Mouse (Mus musculus) v-Abl transformed pro-B cells (cell line): ENCODE data around the gene Tbc1d20.
"Not testable (repeated sequence)": the region's sequence is repeated elsewhere in the genome, so short reads cannot be mapped to it uniquely, and the experiment has no call there.

Experiments used
- in situ Hi-C, 2 experiments: fragments of 400-800 bp; cut with MboI; formaldehyde crosslinking; loops; one replicate each; pipeline ENCODE4 v1.15.1; 2025; ENCODE audit not compliant: unreplicated experiment in 2 of 2

Tbc1d20 gene

GRCm38 (mm10) chr2:152293727-152294475 lies at the start of gene Tbc1d20:
Tbc1d20 (plus strand) TSS chr2:152293828.
- in situ Hi-C loops = no loop called here

GRCm38 (mm10) chr2:152247213-152247612 lies 46.4 kb upstream of the Tbc1d20 start:
- in situ Hi-C loops = loop anchor here in 1 of 2 experiments (25.0 kb wide), 2 partner anchors 710 to 1385 kb away; partner anchors contain the start of gene Fkbp1a

GRCm38 (mm10) chr2:152250511-152250910 lies 43.1 kb upstream of the Tbc1d20 start:
- in situ Hi-C loops = no loop called here

- in situ Hi-C loops = no loop called here
Measured at GRCm38 (mm10) chr2:152259739-152260138, 33.9 kb upstream of the Tbc1d20 start.

- in situ Hi-C loops = loop anchor here in 1 of 2 experiments (10.0 kb wide), 1 partner anchor 91 kb away; no protein-coding TSS in a partner anchor
Measured at GRCm38 (mm10) chr2:152273639-152274038, 20.0 kb upstream of the Tbc1d20 start.

GRCm38 (mm10) chr2:152281407-152281806 lies 12.2 kb upstream of the Tbc1d20 start:
- in situ Hi-C loops = no loop called here

GRCm38 (mm10) chr2:152287560-152287959 lies 6.1 kb upstream of the Tbc1d20 start:
- in situ Hi-C loops = no loop called here

- in situ Hi-C loops = no loop called here
Measured at GRCm38 (mm10) chr2:152288046-152288445, 5.6 kb upstream of the Tbc1d20 start.

GRCm38 (mm10) chr2:152289623-152290022 lies 4.0 kb upstream of the Tbc1d20 start:
- in situ Hi-C loops = not testable (repeated sequence)

GRCm38 (mm10) chr2:152292475-152292874 lies 1.2 kb upstream of the Tbc1d20 start:
- in situ Hi-C loops = no loop called here

- in situ Hi-C loops = no loop called here
Measured at GRCm38 (mm10) chr2:152293179-152293726, 375 bp upstream of the Tbc1d20 start.

GRCm38 (mm10) chr2:152294541-152294940 lies 913 bp downstream of the Tbc1d20 start:
- in situ Hi-C loops = no loop called here

GRCm38 (mm10) chr2:152302862-152303261 lies 9.2 kb downstream of the Tbc1d20 start:
- in situ Hi-C loops = no loop called here

- in situ Hi-C loops = no loop called here
Measured at GRCm38 (mm10) chr2:152303781-152304180, 10.2 kb downstream of the Tbc1d20 start.

GRCm38 (mm10) chr2:152305480-152305879 lies 11.9 kb downstream of the Tbc1d20 start:
- in situ Hi-C loops = no loop called here

- in situ Hi-C loops = no loop called here
Measured at GRCm38 (mm10) chr2:152307186-152307585, 13.6 kb downstream of the Tbc1d20 start.

GRCm38 (mm10) chr2:152312996-152313395 lies 19.4 kb downstream of the Tbc1d20 start:
- in situ Hi-C loops = no loop called here

- in situ Hi-C loops = no loop called here
Measured at GRCm38 (mm10) chr2:152313926-152314325, 20.3 kb downstream of the Tbc1d20 start.

GRCm38 (mm10) chr2:152317054-152317453 lies 23.4 kb downstream of the Tbc1d20 start:
- in situ Hi-C loops = no loop called here

GRCm38 (mm10) chr2:152321558-152321957 lies 27.9 kb downstream of the Tbc1d20 start:
- in situ Hi-C loops = no loop called here

- in situ Hi-C loops = no loop called here
Measured at GRCm38 (mm10) chr2:152322198-152322597, 28.6 kb downstream of the Tbc1d20 start.

- in situ Hi-C loops = no loop called here
Measured at GRCm38 (mm10) chr2:152323971-152324370, 30.3 kb downstream of the Tbc1d20 start.
